Mouse (Mus musculus) cerebellum, postnatal 14 days (tissue): ENCODE measurements around the gene Adarb1.

Experiments
- DNase-seq, 2 experiments: peaks; one replicate each; pipeline ENCODE4 v3.0.0; 2021; ENCODE audit warnings: mixed read lengths in 2 of 2

The Adarb1 gene

GRCm38 (mm10) chr10:77380716-77381115, 37.4 kb downstream of the Adarb1 start:
- no peak for DNase-seq

DNA sequence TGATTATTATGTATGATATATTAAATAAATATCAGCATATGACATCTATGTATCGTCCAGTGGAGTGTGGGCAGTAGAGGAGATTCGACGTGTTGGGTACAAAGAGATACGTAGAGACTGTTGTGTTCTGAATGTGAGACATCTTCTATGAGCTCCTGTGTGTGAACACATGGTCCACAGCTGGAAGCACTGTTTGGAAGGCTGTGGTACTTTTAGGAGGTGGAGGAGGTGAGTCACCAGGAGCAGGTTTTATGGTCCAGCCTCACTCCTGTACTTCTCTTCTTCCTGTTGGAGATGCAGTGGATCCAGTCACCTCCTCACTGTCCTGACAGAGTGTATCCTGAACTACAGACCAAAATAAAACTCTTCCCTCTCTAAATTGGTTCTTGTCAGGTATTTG, 38.9 kb downstream of the Adarb1 start:
- no peak for DNase-seq

DNA sequence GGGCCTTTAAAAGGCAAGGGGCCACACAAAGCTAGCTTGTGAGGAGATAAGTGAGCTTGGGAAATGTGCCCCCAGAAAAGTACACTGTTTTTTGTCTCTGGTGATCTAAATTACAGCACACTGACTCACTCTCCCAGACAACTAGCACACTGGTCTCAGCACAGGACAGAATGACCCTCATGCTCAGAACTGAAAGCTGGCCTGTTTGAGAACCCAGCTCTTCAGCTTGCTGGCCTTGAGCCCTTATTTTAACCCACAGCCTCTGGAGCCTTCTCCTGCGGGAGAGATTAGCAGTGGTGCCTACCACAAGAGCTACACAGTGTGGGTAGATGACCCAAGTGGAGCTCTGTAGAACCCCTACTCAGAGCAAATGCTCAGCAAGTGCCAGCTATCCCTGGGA, 42.0 kb downstream of the Adarb1 start:
- DNase-seq, result no peak

- DNase-seq, result no peak
These were observed 43.1 kb downstream of the Adarb1 start for GRCm38 (mm10) chr10:77374948-77375347.

- DNase-seq, result peak; percentile 47
These were observed 43.7 kb downstream of the Adarb1 start for GRCm38 (mm10) chr10:77374407-77374806.

DNA sequence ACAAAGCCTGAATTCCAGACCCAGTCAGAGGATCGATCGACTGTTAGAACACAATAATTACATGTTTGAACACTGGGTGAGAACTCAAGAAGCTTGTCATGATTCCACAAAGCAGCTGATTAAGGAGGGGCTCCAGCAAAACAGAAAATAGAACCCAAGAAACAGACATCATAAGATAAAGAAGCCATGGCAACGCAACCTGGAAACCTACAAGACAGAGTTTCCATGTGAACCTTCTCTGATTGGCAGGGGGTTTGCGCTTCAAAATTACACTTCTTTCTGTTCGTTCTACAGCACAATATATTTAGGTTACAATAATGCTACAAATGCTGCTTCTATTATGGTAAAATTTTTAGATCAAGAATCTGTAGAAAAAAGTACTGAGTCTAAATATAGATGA, 47.9 kb downstream of the Adarb1 start:
- DNase-seq, result no peak

GRCm38 (mm10) chr10:77367973-77368372, 50.1 kb downstream of the Adarb1 start:
- DNase-seq, result no peak

DNA sequence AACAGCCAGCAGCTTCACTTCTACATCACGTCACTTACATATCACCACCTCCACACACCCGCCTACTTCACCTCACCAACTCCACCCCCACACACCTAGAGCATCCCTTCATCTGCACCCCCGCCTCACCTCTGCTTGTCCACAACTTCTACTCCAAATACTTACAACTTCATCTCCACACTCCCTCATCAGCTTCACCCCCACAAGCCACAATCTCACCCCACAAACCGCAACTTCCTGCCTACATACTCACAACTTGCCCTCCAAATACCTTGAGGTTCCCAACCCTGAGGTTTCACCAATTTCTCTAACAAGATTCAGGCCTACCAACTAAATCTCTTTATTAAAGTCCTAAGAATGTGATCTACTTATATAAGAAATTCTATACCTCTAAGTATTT, 51.1 kb downstream of the Adarb1 start:
- DNase-seq, result no peak

- DNase-seq, result no peak
These were observed 52.9 kb downstream of the Adarb1 start for GRCm38 (mm10) chr10:77365212-77365611.

DNA sequence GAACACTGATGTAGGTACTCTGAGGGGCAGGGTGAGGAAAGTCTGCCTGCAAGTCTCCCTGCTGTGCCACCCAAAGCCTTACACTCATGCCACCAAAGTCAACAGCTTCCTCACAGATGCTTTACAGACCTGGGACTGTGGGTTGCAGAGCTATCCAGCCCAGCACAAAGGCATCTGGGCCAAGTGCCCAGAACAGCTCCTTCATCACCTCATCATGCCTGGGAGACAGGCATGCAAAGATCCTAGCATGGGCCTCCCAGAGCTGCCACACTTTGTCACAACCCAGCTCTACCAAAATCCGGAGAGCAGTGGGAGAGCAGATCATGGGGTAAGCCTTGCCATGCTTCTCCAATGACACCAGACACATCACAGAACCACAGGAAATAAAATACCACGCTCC, 57.6 kb downstream of the Adarb1 start:
- DNase-seq, result no peak

- no peak for DNase-seq
These were observed 60.1 kb downstream of the Adarb1 start for GRCm38 (mm10) chr10:77357957-77358356.

DNA sequence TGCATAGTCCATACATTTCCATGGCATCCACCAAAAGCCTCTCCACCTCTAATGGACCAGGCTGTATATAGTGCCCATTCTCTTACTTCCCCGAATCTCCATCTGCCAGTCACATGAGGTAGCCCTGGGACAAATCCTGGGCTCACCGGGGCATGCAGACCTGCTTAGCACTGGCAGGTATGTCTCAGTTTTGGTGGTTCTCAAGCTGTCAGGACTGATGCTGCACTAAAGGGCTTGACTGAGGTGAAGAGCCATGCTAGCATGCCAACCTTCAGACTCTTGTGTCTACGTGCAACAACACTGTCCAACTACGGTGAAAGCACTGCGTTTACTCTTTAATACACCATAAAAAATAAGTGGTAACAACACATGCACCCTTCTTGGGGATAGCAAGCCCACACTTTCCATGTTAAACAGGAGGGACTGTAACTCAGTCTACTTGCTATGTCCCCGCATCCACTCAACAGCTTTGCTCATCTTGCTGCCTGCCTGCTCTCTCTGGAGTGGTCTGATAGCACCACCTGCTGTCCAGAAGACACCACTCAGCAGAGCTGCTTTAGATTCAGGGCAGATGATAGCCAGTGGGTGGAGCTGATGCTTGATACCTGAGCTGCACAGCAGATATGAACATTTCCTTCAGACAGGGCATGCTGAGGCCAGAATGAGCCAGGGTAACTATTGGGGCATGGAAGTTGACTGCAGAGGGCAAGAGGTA, 64.9 kb downstream of the Adarb1 start:
- DNase-seq, result peak; percentile 92 to 93

GRCm38 (mm10) chr10:77342842-77343241, 75.2 kb downstream of the Adarb1 start:
- peak; percentile 79 to 85 for DNase-seq

DNA sequence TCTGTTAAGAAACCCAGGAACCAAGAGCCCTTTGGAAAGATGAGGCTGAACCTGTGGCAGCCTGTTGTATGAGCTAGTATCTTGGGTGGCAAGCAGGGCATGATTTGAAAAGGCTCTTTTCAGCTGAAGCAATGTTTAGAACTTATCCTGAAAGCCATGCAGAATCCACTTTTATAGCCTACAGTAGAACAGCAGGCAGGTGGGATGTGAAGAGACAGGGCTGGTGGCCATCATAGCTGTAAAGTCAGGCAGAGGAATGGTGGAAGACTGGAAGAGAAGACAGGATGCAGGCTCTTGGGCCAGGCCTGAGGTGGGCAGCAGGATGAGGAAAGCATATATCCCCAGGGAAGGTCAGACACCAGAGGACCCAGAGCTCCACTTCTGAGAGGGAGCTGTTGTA, 76.4 kb downstream of the Adarb1 start:
- DNase-seq, result no peak

DNA sequence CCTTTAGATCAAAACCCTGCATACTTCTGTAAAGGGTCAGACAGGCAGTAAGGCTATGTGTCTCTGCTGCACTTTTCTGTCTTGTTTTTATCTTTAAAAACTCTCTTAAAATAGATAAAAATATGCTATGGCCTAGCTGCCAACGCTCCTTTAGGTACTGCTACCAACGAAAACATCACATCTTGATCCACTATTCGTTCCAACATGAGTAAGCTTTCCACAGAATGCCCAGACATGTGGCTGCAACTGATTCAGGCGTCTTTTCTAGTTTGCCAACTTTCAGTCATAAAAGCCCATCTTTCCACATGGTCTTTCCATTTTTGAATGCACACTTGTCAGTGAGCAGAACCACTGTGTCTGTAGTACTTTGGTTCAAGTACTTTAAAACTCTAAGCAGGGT, 77.0 kb downstream of the Adarb1 start:
- no peak for DNase-seq

DNA sequence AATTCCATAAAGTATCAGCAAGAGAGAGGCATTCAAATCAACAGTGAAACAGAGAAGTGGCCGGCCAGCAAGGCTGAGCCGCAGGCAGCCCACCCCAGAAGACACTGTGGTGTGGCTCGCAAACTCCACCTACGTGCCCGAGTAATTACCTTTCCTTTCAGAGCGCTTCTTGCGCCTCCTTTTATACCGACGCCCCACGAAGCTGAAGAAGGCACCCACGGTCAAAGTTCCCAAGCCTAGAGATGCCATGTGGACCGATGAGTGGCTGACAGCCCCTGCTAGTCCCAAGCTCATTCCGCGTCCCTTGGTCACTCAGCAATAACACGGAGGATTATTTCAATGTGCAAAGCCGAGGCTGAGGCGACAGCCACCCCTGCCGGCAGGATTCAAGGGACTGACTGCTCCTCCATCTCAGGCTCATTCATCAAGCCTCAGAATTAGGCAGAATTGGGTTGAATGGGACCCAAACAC, 78.2 kb downstream of the Adarb1 start:
- peak; percentile 64 to 75 for DNase-seq

- no peak for DNase-seq
These were observed 84.6 kb downstream of the Adarb1 start for GRCm38 (mm10) chr10:77333518-77333917.

- no peak for DNase-seq
These were observed 88.5 kb downstream of the Adarb1 start for GRCm38 (mm10) chr10:77329446-77330094.

GRCm38 (mm10) chr10:77324716-77325115, 93.4 kb downstream of the Adarb1 start:
- DNase-seq, result peak; percentile 50 to 59

GRCm38 (mm10) chr10:77321611-77322010, 96.5 kb downstream of the Adarb1 start:
- DNase-seq, result peak; percentile 67 to 71

- DNase-seq, result no peak
These were observed 97.1 kb downstream of the Adarb1 start for GRCm38 (mm10) chr10:77321001-77321400.

GRCm38 (mm10) chr10:77315682-77316081, 102.4 kb downstream of the Adarb1 start:
- DNase-seq, result no peak

- DNase-seq, result no peak
These were observed 103.3 kb downstream of the Adarb1 start for GRCm38 (mm10) chr10:77314711-77315266.

DNA sequence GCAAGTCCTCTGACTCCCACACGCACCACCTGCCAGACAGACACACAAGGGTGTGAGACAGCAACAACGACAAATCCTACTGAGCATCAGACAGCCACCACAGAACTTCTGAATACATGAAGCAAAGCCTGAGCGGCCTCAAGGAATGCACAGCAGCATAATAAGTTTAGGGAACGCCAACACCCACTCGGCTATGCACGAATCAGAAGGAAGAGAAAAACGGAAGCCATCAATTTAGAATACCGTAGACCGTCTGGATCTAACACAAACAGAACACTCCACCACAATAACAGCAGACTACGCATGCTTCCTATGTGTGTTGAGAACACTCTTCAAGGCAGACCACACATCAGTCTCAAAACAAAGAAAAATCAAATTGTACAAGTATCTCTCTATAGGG, 109.1 kb downstream of the Adarb1 start:
- no peak for DNase-seq
